Mouse (Mus musculus) neutrophil, adult 59 days (primary cell): Measurements from ENCODE around the gene Lamp3. TPM values are rescaled to one million over a fixed set of nuclear protein-coding genes. Genes with fewer than 3 reads are reported as not detected.

Experiments used
- total RNA-seq, 2 experiments: library from RNA; stranded (reverse); gene quantifications; 1 replicate in 1 of 2; 2 replicates in 1 of 2; pipeline ENCODE4 v1.2.4; 2023

Lamp3 gene
- not detected for total RNA-seq

DNA sequence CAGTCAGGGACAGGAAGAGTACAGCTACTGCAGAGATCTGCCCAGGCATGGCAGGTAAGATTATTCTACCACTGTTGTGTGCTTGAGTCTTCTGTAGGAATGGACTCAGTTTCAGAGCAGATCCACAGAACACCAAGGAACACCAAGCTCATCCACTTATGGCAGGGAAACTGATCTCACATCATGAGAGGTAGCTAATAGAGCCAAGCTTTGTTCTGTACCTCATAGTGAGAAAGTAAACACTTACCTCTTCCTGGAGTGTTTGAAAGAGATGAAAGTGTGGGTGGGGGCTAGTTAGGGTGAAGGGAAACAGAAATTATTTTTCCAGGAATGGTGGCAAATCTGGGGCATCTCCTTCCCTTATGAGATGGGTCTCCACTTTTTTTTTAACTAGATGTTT, at the start of gene Lamp3:
Gene Lamp3 (minus strand): TSS at position 160 of the 400 bp plus-strand sequence.

DNA sequence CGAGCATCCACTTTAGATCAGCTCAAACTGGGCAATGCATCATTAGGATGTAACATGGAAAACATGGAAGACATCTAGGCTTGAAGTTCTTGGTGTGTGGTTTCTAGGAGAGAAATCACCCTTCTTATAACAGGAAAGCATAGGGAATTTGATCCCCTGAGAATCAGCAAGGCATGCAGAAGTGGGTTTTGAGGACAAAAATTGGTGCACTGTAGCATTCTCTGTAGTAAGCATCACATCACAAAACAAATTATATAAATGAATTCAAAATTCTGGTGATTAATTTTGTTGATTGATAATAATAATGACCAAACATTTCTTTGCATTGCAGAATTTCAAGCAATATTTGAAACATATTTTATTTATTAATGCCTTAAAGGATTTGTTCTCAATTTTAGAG, 76.4 kb downstream of the Lamp3 start, which contains the start of gene Olfr171:
Gene Olfr171 (minus strand): TSS at position 101 of the 400 bp plus-strand sequence.

DNA sequence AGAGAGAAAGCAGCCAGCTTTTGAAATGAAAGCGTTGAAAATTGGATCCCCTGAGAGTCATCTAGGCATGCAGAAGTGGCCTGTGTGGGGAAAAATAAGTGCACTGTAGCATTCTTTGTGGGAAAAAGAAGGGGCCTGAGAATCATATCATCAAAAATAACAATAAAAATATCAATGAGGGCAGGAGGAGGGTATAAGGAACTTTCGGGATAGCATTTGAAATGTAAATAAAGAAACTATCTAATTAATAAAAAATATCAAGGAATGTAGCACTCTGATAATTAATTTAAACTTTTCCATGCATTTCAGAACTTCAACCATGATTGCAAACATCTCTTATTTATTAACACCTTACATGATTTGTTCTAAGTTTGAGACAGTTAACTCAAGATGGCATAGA, 94.4 kb downstream of the Lamp3 start, which contains the start of gene Olfr170:
Gene Olfr170 (minus strand): TSS at position 101 of the 400 bp plus-strand sequence.

Other genes with a start within 250 kb of the Lamp3 start
- gene Olfr166, start 222.7 kb downstream of the Lamp3 start, total RNA-seq = not detected
- not detected for gene Olfr167, start 184.1 kb downstream of the Lamp3 start, total RNA-seq
- gene Olfr168, start 170.8 kb downstream of the Lamp3 start, total RNA-seq = not detected
- not detected for gene Olfr169, start 134.6 kb downstream of the Lamp3 start, total RNA-seq
- not detected for gene Olfr170, start 94.5 kb downstream of the Lamp3 start, total RNA-seq
- gene Olfr171, start 76.5 kb downstream of the Lamp3 start, total RNA-seq = not detected
- 1 to 10 TPM; 4.1 to 5.4 TPM for gene B3gnt5, start 53.8 kb upstream of the Lamp3 start, total RNA-seq